Mouse (Mus musculus): ENCODE measurements at regions not wholly inside any gene's neighbourhood (a gene's known extent, or its start where the extent isn't known, plus 50 kb on each side); places are given as distances from the start of the nearest gene placed in this dataset.

DNA sequence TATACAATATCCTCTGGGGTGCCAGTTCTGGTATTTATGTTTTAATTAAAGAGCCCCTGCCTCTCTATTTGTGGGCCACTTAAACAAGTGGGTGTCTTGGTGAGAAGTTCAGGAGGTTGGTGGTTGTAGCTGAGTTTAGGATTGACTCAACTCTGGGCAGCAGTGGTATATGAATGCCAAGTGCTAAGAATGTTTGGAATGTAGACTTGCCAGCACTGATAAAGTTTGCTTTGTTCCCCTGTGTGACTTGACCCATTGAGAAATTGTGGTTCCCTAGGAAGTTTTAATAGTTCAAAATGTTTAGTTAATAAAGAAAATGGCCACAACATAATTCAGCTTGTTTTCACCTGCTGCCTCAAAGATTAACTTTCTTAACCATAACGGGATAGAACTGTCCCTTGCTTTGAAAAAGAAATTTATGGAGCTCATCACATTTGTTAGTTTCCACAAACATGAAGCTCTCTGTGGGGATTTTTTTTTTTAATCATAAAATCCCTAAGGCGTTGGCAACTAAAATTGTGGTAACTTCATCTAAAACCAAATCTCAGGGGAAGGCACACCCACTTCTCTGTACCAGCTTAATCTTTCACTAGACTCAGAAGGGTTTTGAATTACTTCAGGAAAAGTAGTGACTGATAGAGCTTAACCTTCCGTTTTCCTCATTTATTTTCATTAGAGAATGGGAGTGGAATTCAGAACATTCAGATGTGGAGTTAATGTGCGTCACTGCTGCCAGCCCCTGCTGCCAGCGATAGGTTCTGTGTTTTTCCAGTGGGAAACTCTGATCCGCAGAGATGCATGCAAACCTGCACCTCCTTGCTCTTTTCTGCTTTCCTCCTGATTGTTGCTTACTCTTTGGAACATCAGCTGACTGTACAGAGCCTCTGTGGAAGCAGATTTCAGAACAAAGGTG is 126.4 kb downstream of the Ogfrl1 start:
- H3K36me3 ChIP-seq (replicated peaks; ENCODE audit: control insufficient read depth, insufficient read depth, low read depth, low read length) = no peaks in the 10 kb centered on the region
- H3K27ac ChIP-seq (replicated peaks; ENCODE audit: low read depth, low read length) = no peak overlapping the region
- H3K4me3 ChIP-seq (ENCODE audit: low read depth, low read length) = no peak overlapping the region
- ATAC-seq (replicated peaks; ENCODE audit: insufficient number of reproducible peaks, low FRiP score, low TSS enrichment, low read depth) = no peak
- WGBS = 35% methylated on average over 6 of the region's 6 CpGs
- no peaks in the 10 kb centered on the region for H3K27me3 ChIP-seq (ENCODE audit: control insufficient read depth, insufficient read depth, low read length)
- H3K9me3 ChIP-seq (replicated peaks; ENCODE audit: control insufficient read depth, low read length) = no peaks in the 10 kb centered on the region
- no peak overlapping the region for H3K9ac ChIP-seq (replicated peaks; ENCODE audit: low read length)
- no peak for DNase-seq (ENCODE audit: low spot score)
- H3K4me2 ChIP-seq (ENCODE audit: low read depth, low read length) = no peak overlapping the region
- no peaks in the 10 kb centered on the region for H3K4me1 ChIP-seq (ENCODE audit: control insufficient read depth, insufficient read depth, low read length)

DNA sequence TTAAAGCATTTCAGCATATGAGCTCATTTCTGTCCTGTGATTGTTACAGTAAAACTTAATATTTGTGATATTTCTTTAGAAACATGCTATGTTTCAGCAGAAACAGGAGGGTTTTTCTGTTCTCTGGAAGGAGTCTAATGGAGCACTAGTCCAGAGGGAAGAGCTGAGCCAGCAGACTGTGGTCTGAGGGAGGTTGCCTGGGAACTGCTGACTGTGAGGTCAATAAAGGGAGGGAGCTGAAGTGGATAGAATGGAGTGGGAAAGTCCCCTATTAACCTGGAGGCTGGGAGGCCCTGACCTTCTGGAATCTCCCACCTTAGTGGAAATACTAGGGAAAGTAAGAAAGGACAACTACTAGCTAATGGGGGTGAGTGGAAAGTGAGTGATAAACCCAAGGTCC is 129.5 kb downstream of the Ogfrl1 start:
- H3K4me2 ChIP-seq (ENCODE audit: low read depth, low read length) = no peak overlapping the region
- no peaks in the 10 kb centered on the region for H3K4me1 ChIP-seq (ENCODE audit: control insufficient read depth, insufficient read depth, low read length)
- H3K36me3 ChIP-seq (replicated peaks; ENCODE audit: control insufficient read depth, insufficient read depth, low read depth, low read length) = no peaks in the 10 kb centered on the region
- H3K9ac ChIP-seq (replicated peaks; ENCODE audit: low read length) = no peak overlapping the region
- no peaks in the 10 kb centered on the region for H3K9me3 ChIP-seq (replicated peaks; ENCODE audit: control insufficient read depth, low read length)
- H3K27me3 ChIP-seq (ENCODE audit: control insufficient read depth, insufficient read depth, low read length) = no peaks in the 10 kb centered on the region
- H3K4me3 ChIP-seq (ENCODE audit: low read depth, low read length) = no peak overlapping the region
- H3K27ac ChIP-seq (replicated peaks; ENCODE audit: low read depth, low read length) = no peak overlapping the region
- ATAC-seq (replicated peaks; ENCODE audit: insufficient number of reproducible peaks, low FRiP score, low TSS enrichment, low read depth) (no peak), DNase-seq (ENCODE audit: low spot score) (no peak)

DNA sequence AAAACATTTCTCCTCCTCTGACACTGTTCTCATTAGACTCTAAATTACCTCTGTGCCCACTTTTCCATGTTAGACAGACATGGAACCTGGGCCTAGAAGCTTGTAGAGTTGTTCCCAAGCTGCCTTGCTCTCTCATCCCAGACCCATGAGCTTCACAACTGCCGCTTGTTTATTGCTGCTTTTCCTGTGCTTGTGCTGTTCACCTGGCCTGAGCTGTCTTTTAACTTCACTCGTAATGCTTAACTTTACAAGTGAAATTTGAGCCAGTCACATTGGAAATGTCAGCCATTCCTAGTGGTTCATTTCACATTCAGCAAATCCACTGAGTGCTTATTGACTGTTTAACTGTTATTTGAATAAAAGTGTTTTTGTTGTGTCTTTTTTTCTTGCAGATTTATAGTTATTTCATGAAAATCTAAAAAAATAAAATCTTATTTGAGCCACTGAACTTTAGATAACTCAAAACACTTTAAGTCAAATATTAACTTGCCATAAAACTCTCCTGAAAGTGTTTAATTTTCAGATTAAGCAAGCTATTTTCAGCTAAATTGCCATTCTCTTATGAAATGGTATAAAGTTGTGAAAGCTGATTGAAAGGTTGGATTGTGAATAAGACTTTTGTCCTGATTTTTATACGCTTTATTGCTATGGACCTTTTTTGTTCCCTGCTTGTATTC is 131.9 kb downstream of the Ogfrl1 start:
- Histone ChIP-seq H3K27ac (replicated peaks; ENCODE audit: low read depth, low read length) (no peak overlapping the region), H3K36me3 (replicated peaks; ENCODE audit: control insufficient read depth, insufficient read depth, low read depth, low read length) (no peaks in the 10 kb centered on the region), H3K9me3 (replicated peaks; ENCODE audit: control insufficient read depth, low read length) (no peaks in the 10 kb centered on the region), H3K9ac (replicated peaks; ENCODE audit: low read length) (no peak overlapping the region), H3K27me3 (ENCODE audit: control insufficient read depth, insufficient read depth, low read length) (no peaks in the 10 kb centered on the region), H3K4me3 (ENCODE audit: low read depth, low read length) (no peak overlapping the region), H3K4me1 (ENCODE audit: control insufficient read depth, insufficient read depth, low read length) (no peaks in the 10 kb centered on the region), H3K4me2 (ENCODE audit: low read depth, low read length) (no peak overlapping the region)
- 59% methylated on average over 3 of the region's 3 CpGs for WGBS
- no peak for ATAC-seq (replicated peaks; ENCODE audit: insufficient number of reproducible peaks, low FRiP score, low TSS enrichment, low read depth)
- DNase-seq (ENCODE audit: low spot score) = peak; percentile 11

- Histone ChIP-seq H3K4me1 (ENCODE audit: control insufficient read depth, insufficient read depth, low read length) (no peaks in the 10 kb centered on the region), H3K9ac (replicated peaks; ENCODE audit: low read length) (no peak overlapping the region), H3K27ac (replicated peaks; ENCODE audit: low read depth, low read length) (no peak overlapping the region), H3K4me3 (ENCODE audit: low read depth, low read length) (no peak overlapping the region), H3K4me2 (ENCODE audit: low read depth, low read length) (no peak overlapping the region), H3K9me3 (replicated peaks; ENCODE audit: control insufficient read depth, low read length) (no peaks in the 10 kb centered on the region), H3K27me3 (ENCODE audit: control insufficient read depth, insufficient read depth, low read length) (no peaks in the 10 kb centered on the region), H3K36me3 (replicated peaks; ENCODE audit: control insufficient read depth, insufficient read depth, low read depth, low read length) (no peaks in the 10 kb centered on the region)
- no peak for DNase-seq (ENCODE audit: low spot score)
- 68% methylated on average over 3 of the region's 3 CpGs for WGBS
- ATAC-seq (replicated peaks; ENCODE audit: insufficient number of reproducible peaks, low FRiP score, low TSS enrichment, low read depth) = no peak
Measured at GRCm38 (mm10) chr1:23264251-23264650, 133.3 kb downstream of the Ogfrl1 start.

- H3K4me2 ChIP-seq (ENCODE audit: low read depth, low read length) = no peak overlapping the region
- H3K9ac ChIP-seq (replicated peaks; ENCODE audit: low read length) = no peak overlapping the region
- DNase-seq (ENCODE audit: low spot score) = no peak
- H3K4me3 ChIP-seq (ENCODE audit: low read depth, low read length) = no peak overlapping the region
- H3K27me3 ChIP-seq (ENCODE audit: control insufficient read depth, insufficient read depth, low read length) = no peaks in the 10 kb centered on the region
- ATAC-seq (replicated peaks; ENCODE audit: insufficient number of reproducible peaks, low FRiP score, low TSS enrichment, low read depth) = no peak
- H3K36me3 ChIP-seq (replicated peaks; ENCODE audit: control insufficient read depth, insufficient read depth, low read depth, low read length) = no peaks in the 10 kb centered on the region
- no peaks in the 10 kb centered on the region for H3K4me1 ChIP-seq (ENCODE audit: control insufficient read depth, insufficient read depth, low read length)
- no peaks in the 10 kb centered on the region for H3K9me3 ChIP-seq (replicated peaks; ENCODE audit: control insufficient read depth, low read length)
- WGBS = 38% methylated on average over 4 of the region's 4 CpGs
- no peak overlapping the region for H3K27ac ChIP-seq (replicated peaks; ENCODE audit: low read depth, low read length)
Measured at GRCm38 (mm10) chr1:23263798-23264197, 133.8 kb downstream of the Ogfrl1 start.

- WGBS = 78% methylated on average over 3 of the region's 3 CpGs
- Histone ChIP-seq H3K4me1 (ENCODE audit: control insufficient read depth, insufficient read depth, low read length) (no peaks in the 10 kb centered on the region), H3K27ac (replicated peaks; ENCODE audit: low read depth, low read length) (no peak overlapping the region), H3K4me2 (ENCODE audit: low read depth, low read length) (no peak overlapping the region), H3K36me3 (replicated peaks; ENCODE audit: control insufficient read depth, insufficient read depth, low read depth, low read length) (no peaks in the 10 kb centered on the region), H3K4me3 (ENCODE audit: low read depth, low read length) (no peak overlapping the region), H3K27me3 (ENCODE audit: control insufficient read depth, insufficient read depth, low read length) (no peaks in the 10 kb centered on the region), H3K9me3 (replicated peaks; ENCODE audit: control insufficient read depth, low read length) (no peaks in the 10 kb centered on the region), H3K9ac (replicated peaks; ENCODE audit: low read length) (no peak overlapping the region)
- no peak for ATAC-seq (replicated peaks; ENCODE audit: insufficient number of reproducible peaks, low FRiP score, low TSS enrichment, low read depth)
- DNase-seq (ENCODE audit: low spot score) = no peak
Measured at GRCm38 (mm10) chr1:23261652-23262051, 135.9 kb downstream of the Ogfrl1 start.

GRCm38 (mm10) chr1:23257306-23257895 is 140.2 kb downstream of the Ogfrl1 start:
- Histone ChIP-seq H3K36me3 (replicated peaks; ENCODE audit: control insufficient read depth, insufficient read depth, low read depth, low read length) (no peaks in the 10 kb centered on the region), H3K4me1 (ENCODE audit: control insufficient read depth, insufficient read depth, low read length) (no peaks in the 10 kb centered on the region), H3K4me3 (ENCODE audit: low read depth, low read length) (peak overlapping the region; percentile 71), H3K27me3 (ENCODE audit: control insufficient read depth, insufficient read depth, low read length) (no peaks in the 10 kb centered on the region), H3K4me2 (ENCODE audit: low read depth, low read length) (peak overlapping the region; percentile 63), H3K9me3 (replicated peaks; ENCODE audit: control insufficient read depth, low read length) (no peaks in the 10 kb centered on the region), H3K9ac (replicated peaks; ENCODE audit: low read length) (peak overlapping the region; percentile 80), H3K27ac (replicated peaks; ENCODE audit: low read depth, low read length) (no peak overlapping the region)
- DNase-seq (ENCODE audit: low spot score) (no peak), ATAC-seq (replicated peaks; ENCODE audit: insufficient number of reproducible peaks, low FRiP score, low TSS enrichment, low read depth) (no peak)
- WGBS = 26% methylated on average over 10 of the region's 10 CpGs

DNA sequence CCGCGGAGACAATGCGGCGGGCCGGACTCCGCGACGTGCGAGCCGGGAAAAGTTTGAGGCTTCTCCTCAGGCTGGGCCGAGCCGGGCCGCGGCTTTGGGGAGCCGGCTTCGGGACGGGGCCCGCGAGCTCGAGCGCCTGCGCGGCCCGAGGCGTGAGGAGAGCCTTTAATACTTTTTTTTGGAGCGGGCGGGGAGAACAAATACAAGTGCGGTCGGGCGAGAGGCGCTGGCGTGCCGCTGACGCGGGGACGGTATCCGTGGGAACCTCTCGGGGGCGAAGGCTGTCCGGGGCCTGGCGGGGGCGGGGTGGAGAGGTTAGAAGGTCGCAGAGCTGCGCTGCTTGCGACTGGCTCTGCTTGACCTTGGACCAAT is 141.0 kb downstream of the Ogfrl1 start:
- DNase-seq (ENCODE audit: low spot score) (peak; percentile 63), ATAC-seq (replicated peaks; ENCODE audit: insufficient number of reproducible peaks, low FRiP score, low TSS enrichment, low read depth) (peak; percentile 76; the same call in 1 of the 2 replicates)
- under 1% methylated on average over 45 of the region's 45 CpGs for WGBS
- Histone ChIP-seq H3K36me3 (replicated peaks; ENCODE audit: control insufficient read depth, insufficient read depth, low read depth, low read length) (no peaks in the 10 kb centered on the region), H3K9ac (replicated peaks; ENCODE audit: low read length) (peak overlapping the region; percentile 80), H3K4me3 (ENCODE audit: low read depth, low read length) (peak overlapping the region; percentile 71), H3K9me3 (replicated peaks; ENCODE audit: control insufficient read depth, low read length) (no peaks in the 10 kb centered on the region), H3K4me1 (ENCODE audit: control insufficient read depth, insufficient read depth, low read length) (no peaks in the 10 kb centered on the region), H3K27me3 (ENCODE audit: control insufficient read depth, insufficient read depth, low read length) (no peaks in the 10 kb centered on the region), H3K27ac (replicated peaks; ENCODE audit: low read depth, low read length) (peak overlapping the region; percentile 63; the same call in 1 of the 2 replicates), H3K4me2 (ENCODE audit: low read depth, low read length) (peak overlapping the region; percentile 63)
